Mouse (Mus musculus) ES-E14 (cell line): ENCODE data around the gene P2ry1.

Experiments
- CHD2 ChIP-seq: IDR thresholded peaks from 2 replicates; pipeline ENCODE4 v1.6.1; 2014; ENCODE audit warnings: mild to moderate bottlenecking, low read depth, low read length, inconsistent platforms
- HCFC1 ChIP-seq: IDR thresholded peaks from 2 replicates; pipeline ENCODE4 v1.6.1; 2012; ENCODE audit warnings: low read length, inconsistent platforms, borderline replicate concordance; ENCODE audit not compliant: insufficient read depth
- MAFK ChIP-seq: IDR thresholded peaks from 2 replicates; pipeline ENCODE4 v1.6.1; 2014; ENCODE audit warnings: mild to moderate bottlenecking, low read depth, low read length, inconsistent platforms; ENCODE audit not compliant: insufficient read depth
- ZC3H11A ChIP-seq: IDR thresholded peaks from 2 replicates; pipeline ENCODE4 v1.6.1; 2012; ENCODE audit warnings: low read depth, mild to moderate bottlenecking, inconsistent platforms, low read length, borderline replicate concordance
- ZNF384 ChIP-seq: IDR thresholded peaks from 2 replicates; pipeline ENCODE4 v1.6.1; 2012; ENCODE audit warnings: low read depth, low read length, inconsistent platforms

DNA sequence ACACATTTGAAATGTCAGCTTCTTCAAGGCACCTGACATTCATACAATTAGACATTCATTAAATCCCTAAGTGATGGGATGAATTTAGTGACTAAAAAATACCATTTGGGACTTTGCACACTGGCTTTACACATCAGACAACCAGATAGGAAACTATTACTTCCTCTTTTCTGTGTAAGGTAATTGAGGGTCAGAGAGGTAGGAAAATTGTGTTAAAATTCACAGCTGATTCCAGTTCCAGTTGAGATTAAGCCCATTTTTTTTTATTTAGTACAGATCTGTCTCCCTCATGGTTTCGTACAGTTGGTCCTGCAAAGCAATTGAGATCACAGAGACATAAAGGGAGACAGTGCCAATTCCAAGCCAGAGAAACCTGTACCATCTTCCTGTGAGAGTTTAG, 27.7 kb upstream of the P2ry1 start:
- TF ChIP-seq HCFC1 (no peak), ZC3H11A (no peak), CHD2 (no peak), MAFK (no peak), ZNF384 (no peak)
